Mouse (Mus musculus): ENCODE results near the gene Vmn1r237. TPM values are rescaled to one million over a fixed set of nuclear protein-coding genes. Genes with fewer than 3 reads are reported as not detected.

The Vmn1r237 gene
- polyA plus RNA-seq (2012; fragmentation: generic; extraction: Trizol): not detected
- long read RNA-seq, experiment 1: 0 reads
- long read RNA-seq, experiment 2: 0 reads

- Histone ChIP-seq H3K79me2 (ENCODE audit: control insufficient read depth, insufficient read depth) (no peaks in the 10 kb centered on the region), H3K36me3 (ENCODE audit: control insufficient read depth, insufficient read depth) (no peaks in the 10 kb centered on the region), H3K79me3 (ENCODE audit: low read depth) (no peaks in the 10 kb centered on the region), H3K4me3 (ENCODE audit: insufficient read depth, poor library complexity, severe bottlenecking) (no peak within 1 kb of the TSS), H3ac (ENCODE audit: control insufficient read depth, insufficient read length, low read depth) (no peak within 1 kb of the TSS), H3K27me3 (ENCODE audit: control insufficient read depth, insufficient read depth, insufficient read length) (no peaks in the 10 kb centered on the region)
- TF ChIP-seq MYOD1 (IDR thresholded peaks at IDR 0.05; ENCODE audit: control insufficient read depth, insufficient read length, low read depth) (no peak), CEBPB (IDR thresholded peaks at IDR 0.05; ENCODE audit: low read depth) (no peak), FOSL1 (IDR thresholded peaks at IDR 0.05; ENCODE audit: insufficient read depth, low read length, poor library complexity, severe bottlenecking) (no peak), MAX (IDR thresholded peaks at IDR 0.05) (no peak), CTCF (IDR thresholded peaks at IDR 0.05; ENCODE audit: control insufficient read depth, insufficient read depth, insufficient read length) (no peak), MYOG (IDR thresholded peaks at IDR 0.05; ENCODE audit: control insufficient read depth, extremely low read depth, insufficient read length) (no peak), USF1 (IDR thresholded peaks at IDR 0.05; ENCODE audit: low read depth) (no peak)
Observed at GRCm38 (mm10) chr17:21311565-21311964, at the start of gene Vmn1r237. Vmn1r237 (plus strand) TSS chr17:21311865.

GRCm38 (mm10) chr17:21272103-21272502, 39.6 kb upstream of the Vmn1r237 start:
- Histone ChIP-seq H3K36me3 (ENCODE audit: control insufficient read depth, insufficient read depth) (no peaks in the 10 kb centered on the region), H3K27me3 (ENCODE audit: control insufficient read depth, insufficient read depth, insufficient read length) (no peaks in the 10 kb centered on the region), H3K79me2 (ENCODE audit: control insufficient read depth, insufficient read depth) (no peaks in the 10 kb centered on the region), H3ac (ENCODE audit: control insufficient read depth, insufficient read length, low read depth) (no peak overlapping the region), H3K4me3 (ENCODE audit: insufficient read depth, poor library complexity, severe bottlenecking) (no peak overlapping the region), H3K79me3 (ENCODE audit: low read depth) (no peaks in the 10 kb centered on the region)
- TF ChIP-seq MYOD1 (IDR thresholded peaks at IDR 0.05; ENCODE audit: control insufficient read depth, insufficient read length, low read depth) (no peak), CTCF (IDR thresholded peaks at IDR 0.05; ENCODE audit: control insufficient read depth, insufficient read depth, insufficient read length) (no peak), FOSL1 (IDR thresholded peaks at IDR 0.05; ENCODE audit: insufficient read depth, low read length, poor library complexity, severe bottlenecking) (no peak)

GRCm38 (mm10) chr17:21282642-21283041, 29.0 kb upstream of the Vmn1r237 start, which contains the start of gene Vmn1r236:
Vmn1r236 (plus strand) TSS chr17:21282942.
- TF ChIP-seq MYOD1 (IDR thresholded peaks at IDR 0.05; ENCODE audit: control insufficient read depth, insufficient read length, low read depth) (no peak), MYOG (IDR thresholded peaks at IDR 0.05; ENCODE audit: control insufficient read depth, extremely low read depth, insufficient read length) (no peak), CEBPB (IDR thresholded peaks at IDR 0.05; ENCODE audit: low read depth) (no peak), CTCF (IDR thresholded peaks at IDR 0.05; ENCODE audit: control insufficient read depth, insufficient read depth, insufficient read length) (no peak), MAX (IDR thresholded peaks at IDR 0.05) (no peak), FOSL1 (IDR thresholded peaks at IDR 0.05; ENCODE audit: insufficient read depth, low read length, poor library complexity, severe bottlenecking) (no peak), USF1 (IDR thresholded peaks at IDR 0.05; ENCODE audit: low read depth) (no peak)
- Histone ChIP-seq H3K36me3 (ENCODE audit: control insufficient read depth, insufficient read depth) (no peaks in the 10 kb centered on the region), H3K79me3 (ENCODE audit: low read depth) (no peaks in the 10 kb centered on the region), H3K79me2 (ENCODE audit: control insufficient read depth, insufficient read depth) (no peaks in the 10 kb centered on the region), H3ac (ENCODE audit: control insufficient read depth, insufficient read length, low read depth) (no peak within 1 kb of the TSS), H3K4me3 (ENCODE audit: insufficient read depth, poor library complexity, severe bottlenecking) (no peak within 1 kb of the TSS), H3K27me3 (ENCODE audit: control insufficient read depth, insufficient read depth, insufficient read length) (no peaks in the 10 kb centered on the region)

- Histone ChIP-seq H3ac (ENCODE audit: control insufficient read depth, insufficient read length, low read depth) (no peak overlapping the region), H3K79me3 (ENCODE audit: low read depth) (no peaks in the 10 kb centered on the region), H3K79me2 (ENCODE audit: control insufficient read depth, insufficient read depth) (no peaks in the 10 kb centered on the region)
Observed at GRCm38 (mm10) chr17:21284395-21284794, 27.3 kb upstream of the Vmn1r237 start.

GRCm38 (mm10) chr17:21289695-21290094, 22.0 kb upstream of the Vmn1r237 start:
- Histone ChIP-seq H3K79me2 (ENCODE audit: control insufficient read depth, insufficient read depth) (no peaks in the 10 kb centered on the region), H3K36me3 (ENCODE audit: control insufficient read depth, insufficient read depth) (no peaks in the 10 kb centered on the region), H3K27me3 (ENCODE audit: control insufficient read depth, insufficient read depth, insufficient read length) (no peaks in the 10 kb centered on the region), H3ac (ENCODE audit: control insufficient read depth, insufficient read length, low read depth) (no peak overlapping the region), H3K79me3 (ENCODE audit: low read depth) (no peaks in the 10 kb centered on the region), H3K4me3 (ENCODE audit: insufficient read depth, poor library complexity, severe bottlenecking) (no peak overlapping the region)
- TF ChIP-seq USF1 (IDR thresholded peaks at IDR 0.05; ENCODE audit: low read depth) (no peak), CTCF (IDR thresholded peaks at IDR 0.05; ENCODE audit: control insufficient read depth, insufficient read depth, insufficient read length) (no peak), CEBPB (IDR thresholded peaks at IDR 0.05; ENCODE audit: low read depth) (no peak), FOSL1 (IDR thresholded peaks at IDR 0.05; ENCODE audit: insufficient read depth, low read length, poor library complexity, severe bottlenecking) (no peak), MYOG (IDR thresholded peaks at IDR 0.05; ENCODE audit: control insufficient read depth, extremely low read depth, insufficient read length) (no peak), MAX (IDR thresholded peaks at IDR 0.05) (no peak), MYOD1 (IDR thresholded peaks at IDR 0.05; ENCODE audit: control insufficient read depth, insufficient read length, low read depth) (no peak)

More at GRCm38 (mm10) chr17:21284395-21284794, 27.3 kb upstream of the Vmn1r237 start:
- H3K4me3 ChIP-seq (ENCODE audit: insufficient read depth, poor library complexity, severe bottlenecking): no peak overlapping the region
- TF ChIP-seq CTCF (IDR thresholded peaks at IDR 0.05; ENCODE audit: control insufficient read depth, insufficient read depth, insufficient read length) (no peak), MYOD1 (IDR thresholded peaks at IDR 0.05; ENCODE audit: control insufficient read depth, insufficient read length, low read depth) (no peak), USF1 (IDR thresholded peaks at IDR 0.05; ENCODE audit: low read depth) (no peak), MYOG (IDR thresholded peaks at IDR 0.05; ENCODE audit: control insufficient read depth, extremely low read depth, insufficient read length) (no peak), MAX (IDR thresholded peaks at IDR 0.05) (no peak), CEBPB (IDR thresholded peaks at IDR 0.05; ENCODE audit: low read depth) (no peak), FOSL1 (IDR thresholded peaks at IDR 0.05; ENCODE audit: insufficient read depth, low read length, poor library complexity, severe bottlenecking) (no peak)
- H3K27me3 ChIP-seq (ENCODE audit: control insufficient read depth, insufficient read depth, insufficient read length): no peaks in the 10 kb centered on the region
- no peaks in the 10 kb centered on the region for H3K36me3 ChIP-seq (ENCODE audit: control insufficient read depth, insufficient read depth)

Small RNA genes lying within 50 kb of the gene (microRNA-seq; reads per million reads assigned to microRNA genes)
- not detected for gene Gm26384 (ENCODE audit: borderline microRNAs expressed)

Other genes with a start within 250 kb of the Vmn1r237 start
- gene Vmn1r234, start 85.8 kb upstream of the Vmn1r237 start, polyA plus RNA-seq (2012; fragmentation: generic; extraction: Trizol): not detected
- not detected for gene Vmn1r235, start 55.5 kb upstream of the Vmn1r237 start, polyA plus RNA-seq (2012; fragmentation: generic; extraction: Trizol)
- gene Vmn1r236, start 28.9 kb upstream of the Vmn1r237 start, polyA plus RNA-seq (2012; fragmentation: generic; extraction: Trizol): not detected
- 0.06 TPM for gene Zfp677, start 71.9 kb downstream of the Vmn1r237 start, polyA plus RNA-seq (2012; fragmentation: generic; extraction: Trizol)
- 0.97 TPM for gene Zfp54, start 111.4 kb downstream of the Vmn1r237 start, polyA plus RNA-seq (2012; fragmentation: generic; extraction: Trizol)
- gene Zfp51, start 138.5 kb downstream of the Vmn1r237 start, polyA plus RNA-seq (2012; fragmentation: generic; extraction: Trizol): 1.6 TPM
- gene Zfp53, start 177.1 kb downstream of the Vmn1r237 start, polyA plus RNA-seq (2012; fragmentation: generic; extraction: Trizol): 2.0 TPM
- gene Zfp52, start 223.7 kb downstream of the Vmn1r237 start, polyA plus RNA-seq (2012; fragmentation: generic; extraction: Trizol): 2.8 TPM